Mouse (Mus musculus): ENCODE results near the gene Enpp6. TPM values are rescaled to one million over a fixed set of nuclear protein-coding genes. Genes with fewer than 3 reads are reported as not detected.
"Not testable (repeated sequence)": the region's sequence is repeated elsewhere in the genome, so short reads cannot be mapped to it uniquely, and the experiment has no call there.

The Enpp6 gene
- polyA plus RNA-seq, 1 experiment from 2014 or later, result 0.43 TPM

DNA sequence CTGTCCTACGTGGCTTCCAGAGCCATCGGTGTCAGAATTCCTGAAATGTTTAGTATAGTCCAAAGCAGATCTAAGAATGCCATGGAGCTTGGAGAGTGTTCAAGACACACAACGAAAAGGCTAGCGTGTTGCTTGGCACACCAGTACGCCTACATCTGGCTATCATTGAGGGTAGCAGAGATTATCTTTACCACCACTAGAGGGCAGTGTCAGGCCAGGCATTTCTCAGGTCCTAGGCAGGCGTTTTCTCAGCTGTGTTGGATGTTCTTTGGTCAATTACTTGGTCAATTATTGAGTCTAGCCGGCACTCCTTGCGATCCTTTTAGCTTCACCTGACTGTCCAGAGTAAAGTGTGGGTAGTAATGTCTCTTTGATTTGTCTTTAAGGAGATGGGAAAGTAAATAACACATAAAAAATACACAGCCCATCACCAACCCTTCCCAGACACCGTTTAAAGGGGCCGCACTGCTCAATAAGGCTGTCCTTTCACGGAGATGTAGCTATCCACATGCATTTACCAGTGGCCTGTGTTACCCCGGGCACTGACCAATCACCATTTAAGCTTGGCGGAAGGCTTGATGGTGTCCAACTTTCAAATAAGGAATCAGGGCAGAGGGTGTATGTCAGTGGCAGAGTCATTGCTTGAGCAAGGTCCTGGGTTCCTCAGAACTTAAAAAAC, 29.7 kb downstream of the Enpp6 start:
- no peaks in the 10 kb centered on the region for H3K4me1 ChIP-seq (replicated peaks)
- DNase-seq (ENCODE audit: low spot score), result peak; percentile 74
- no peak overlapping the region for H3K4me3 ChIP-seq
- no peaks in the 10 kb centered on the region for H3K9me3 ChIP-seq
- no peak overlapping the region for H3K27ac ChIP-seq
- no peaks in the 10 kb centered on the region for H3K36me3 ChIP-seq
- peaks cover 65% of the 10 kb centered on the region for H3K27me3 ChIP-seq (ENCODE audit: insufficient read depth, poor library complexity, severe bottlenecking)
- 44% methylated on average over 13 of the region's 13 CpGs for WGBS

DNA sequence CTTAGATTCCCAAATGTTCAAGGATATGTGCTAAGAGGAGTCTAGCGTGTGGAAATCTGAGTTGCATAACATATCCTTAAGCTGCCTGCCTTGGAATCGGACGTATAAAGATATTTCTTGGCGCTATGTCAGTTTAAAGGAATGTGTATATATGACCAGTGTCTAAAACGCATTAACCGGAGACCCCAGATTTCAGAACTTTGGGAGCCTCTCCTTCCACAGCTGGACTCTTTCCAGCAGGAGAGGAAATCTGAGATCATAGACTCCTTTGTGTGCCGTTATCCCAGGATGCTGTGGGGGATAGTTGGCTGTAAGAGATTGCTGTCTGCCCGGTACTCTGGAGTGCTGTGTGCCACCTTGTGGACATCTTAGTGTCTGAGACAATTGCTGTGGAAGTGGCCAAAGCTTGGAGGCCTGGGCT, 34.5 kb downstream of the Enpp6 start:
- H3K27me3 ChIP-seq (ENCODE audit: insufficient read depth, poor library complexity, severe bottlenecking), result peaks cover 79% of the 10 kb centered on the region
- H3K27ac ChIP-seq, result no peak overlapping the region
- 80% methylated on average over 8 of the region's 8 CpGs for WGBS
- no peaks in the 10 kb centered on the region for H3K36me3 ChIP-seq
- no peaks in the 10 kb centered on the region for H3K9me3 ChIP-seq
- H3K4me1 ChIP-seq (replicated peaks), result peaks cover 5% of the 10 kb centered on the region; the same call in 1 of the 2 replicates
- H3K4me3 ChIP-seq, result no peak overlapping the region
- DNase-seq (ENCODE audit: low spot score), result no peak

DNA sequence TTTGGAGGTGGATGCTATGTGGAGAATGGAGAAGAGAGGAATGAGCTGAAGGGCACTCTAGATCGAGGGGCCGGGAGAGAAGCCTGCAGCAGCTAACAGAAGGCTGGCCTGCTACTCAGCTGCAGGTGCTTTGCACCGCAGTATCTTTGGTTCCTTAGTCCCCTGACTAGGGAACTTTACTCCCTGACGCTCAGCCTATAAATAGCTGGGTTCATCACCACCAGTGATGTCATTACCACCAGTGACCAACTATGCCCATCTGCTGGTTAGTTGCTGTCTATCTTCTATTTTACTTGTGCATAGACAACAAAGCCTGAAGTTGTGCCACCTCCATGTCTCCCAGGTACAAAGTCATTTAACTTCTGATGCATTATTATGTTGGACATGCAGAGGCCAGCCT, 37.9 kb downstream of the Enpp6 start:
- Histone ChIP-seq H3K9me3 (no peaks in the 10 kb centered on the region), H3K4me3 (no peak overlapping the region), H3K36me3 (no peaks in the 10 kb centered on the region), H3K4me1 (replicated peaks) (peaks cover 39% of the 10 kb centered on the region), H3K27me3 (ENCODE audit: insufficient read depth, poor library complexity, severe bottlenecking) (peaks cover 63% of the 10 kb centered on the region), H3K27ac (no peak overlapping the region)
- DNase-seq (ENCODE audit: low spot score), result no peak
- 90% methylated on average over 4 of the region's 4 CpGs for WGBS

DNA sequence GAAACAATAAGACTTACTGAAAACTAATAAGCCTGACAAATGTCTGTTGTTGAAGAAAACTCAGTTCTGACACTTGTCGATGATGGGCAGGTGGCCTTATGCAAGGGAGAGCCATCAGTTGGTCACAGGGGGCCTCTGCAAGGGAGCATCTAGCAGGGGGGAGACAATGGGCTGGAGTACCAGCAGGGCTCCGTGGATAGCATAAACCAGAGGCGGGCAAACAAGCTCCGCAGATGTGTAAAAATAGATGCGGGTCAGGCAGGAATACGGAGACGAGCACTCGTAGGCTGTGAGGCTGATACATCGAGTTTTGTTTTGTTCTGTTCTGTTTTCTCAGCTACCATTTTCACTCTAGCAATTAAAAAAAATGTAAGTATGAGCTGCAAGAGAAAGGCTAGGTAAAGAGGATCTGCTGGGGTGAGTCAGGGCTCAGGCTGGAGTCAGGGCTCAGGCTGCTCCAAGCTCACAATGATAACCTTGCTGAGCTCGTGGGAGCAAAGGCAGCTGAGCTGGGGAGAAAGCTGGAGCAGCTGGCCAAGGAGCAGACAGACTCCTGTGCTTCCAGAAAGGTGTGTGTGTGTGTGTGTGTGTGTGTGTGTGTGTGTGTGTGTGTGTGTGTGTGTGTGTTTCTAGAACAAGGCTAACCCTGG, 40.3 kb downstream of the Enpp6 start:
- peaks cover 51% of the 10 kb centered on the region for H3K27me3 ChIP-seq (ENCODE audit: insufficient read depth, poor library complexity, severe bottlenecking)
- H3K4me3 ChIP-seq, result no peak overlapping the region
- 67% methylated on average over 10 of the region's 10 CpGs for WGBS
- DNase-seq (ENCODE audit: low spot score), result no peak
- H3K27ac ChIP-seq, result peak overlapping the region; percentile 75
- peaks cover 42% of the 10 kb centered on the region for H3K4me1 ChIP-seq (replicated peaks)
- no peaks in the 10 kb centered on the region for H3K9me3 ChIP-seq
- H3K36me3 ChIP-seq, result no peaks in the 10 kb centered on the region

DNA sequence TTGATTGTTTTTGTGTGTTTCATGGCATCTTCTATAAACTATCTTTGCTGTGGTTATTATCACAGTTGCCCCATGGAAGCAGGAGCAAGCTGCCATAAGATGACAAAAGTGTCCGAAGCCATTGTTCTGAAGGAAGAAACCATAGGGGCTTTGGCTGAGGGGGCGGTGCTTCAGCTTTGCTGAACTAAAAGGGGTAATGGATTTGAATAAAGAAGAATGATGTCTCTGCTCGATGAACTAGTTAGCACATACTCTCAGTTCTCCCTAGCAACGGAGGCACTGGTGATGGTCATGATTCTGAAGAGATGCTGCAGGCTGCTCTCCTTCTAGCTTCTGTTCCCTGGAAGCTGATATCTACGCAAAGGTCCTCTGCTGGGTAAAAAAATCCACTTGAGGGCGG, 41.8 kb downstream of the Enpp6 start:
- H3K9me3 ChIP-seq, result no peaks in the 10 kb centered on the region

DNA sequence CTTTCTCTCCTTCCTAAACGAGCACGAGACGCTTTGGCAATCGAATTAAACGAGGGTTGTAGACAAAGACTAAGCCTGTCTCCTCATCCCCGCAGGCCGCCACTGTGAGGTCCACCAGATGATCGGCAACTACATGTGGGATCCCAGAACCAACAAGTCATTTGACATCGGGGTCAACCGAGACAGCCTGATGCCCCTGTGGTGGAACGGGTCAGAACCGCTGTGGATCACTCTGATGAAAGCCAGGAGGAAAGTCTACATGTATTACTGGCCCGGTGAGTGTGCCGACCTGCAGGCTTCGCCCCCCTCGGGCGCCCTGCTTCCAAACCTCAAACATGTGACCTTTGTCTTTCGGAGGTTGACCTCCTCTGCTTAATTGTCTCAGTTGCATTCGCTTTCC, 43.6 kb downstream of the Enpp6 start:
- Histone ChIP-seq H3K9me3 (no peaks in the 10 kb centered on the region), H3K4me1 (replicated peaks) (peaks cover 42% of the 10 kb centered on the region), H3K36me3 (no peaks in the 10 kb centered on the region), H3K4me3 (no peak overlapping the region), H3K27me3 (ENCODE audit: insufficient read depth, poor library complexity, severe bottlenecking) (peaks cover 37% of the 10 kb centered on the region), H3K27ac (no peak overlapping the region)
- 81% methylated on average over 19 of the region's 19 CpGs for WGBS
- DNase-seq (ENCODE audit: low spot score), result no peak

More for the DNA sequence above, 41.8 kb downstream of the Enpp6 start:
- peak; percentile 68 for DNase-seq (ENCODE audit: low spot score)
- Histone ChIP-seq H3K27me3 (ENCODE audit: insufficient read depth, poor library complexity, severe bottlenecking) (peaks cover 47% of the 10 kb centered on the region), H3K27ac (peak overlapping the region; percentile 75), H3K4me3 (no peak overlapping the region), H3K4me1 (replicated peaks) (peaks cover 42% of the 10 kb centered on the region), H3K36me3 (no peaks in the 10 kb centered on the region)
- 39% methylated on average over 6 of the region's 6 CpGs for WGBS

DNA sequence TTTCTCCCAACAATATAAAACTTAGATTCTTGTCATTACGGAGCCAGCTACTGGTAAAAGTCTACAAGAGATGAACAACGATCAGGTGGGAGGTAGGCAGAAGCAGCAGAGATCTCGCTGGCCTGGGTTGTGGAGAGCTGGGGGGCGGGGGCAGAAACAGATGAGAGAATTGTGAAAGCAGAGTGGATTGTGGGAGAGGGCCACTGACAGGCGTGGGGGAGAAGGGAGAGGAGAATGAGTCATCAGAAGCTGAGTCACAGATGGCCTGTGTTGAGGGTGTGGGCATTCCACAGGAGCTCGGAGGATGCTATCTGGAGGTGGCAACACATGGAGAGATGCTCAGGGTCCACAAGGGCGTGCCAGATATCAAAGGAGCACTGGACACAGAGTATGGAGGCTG, 45.4 kb downstream of the Enpp6 start:
- no peaks in the 10 kb centered on the region for H3K9me3 ChIP-seq
- H3K4me1 ChIP-seq (replicated peaks), result peaks cover 28% of the 10 kb centered on the region
- H3K4me3 ChIP-seq, result no peak overlapping the region
- peaks cover 37% of the 10 kb centered on the region for H3K27me3 ChIP-seq (ENCODE audit: insufficient read depth, poor library complexity, severe bottlenecking)
- no peaks in the 10 kb centered on the region for H3K36me3 ChIP-seq
- no peak overlapping the region for H3K27ac ChIP-seq
- WGBS, result 86% methylated on average over 7 of the region's 7 CpGs
- DNase-seq (ENCODE audit: low spot score), result no peak

DNA sequence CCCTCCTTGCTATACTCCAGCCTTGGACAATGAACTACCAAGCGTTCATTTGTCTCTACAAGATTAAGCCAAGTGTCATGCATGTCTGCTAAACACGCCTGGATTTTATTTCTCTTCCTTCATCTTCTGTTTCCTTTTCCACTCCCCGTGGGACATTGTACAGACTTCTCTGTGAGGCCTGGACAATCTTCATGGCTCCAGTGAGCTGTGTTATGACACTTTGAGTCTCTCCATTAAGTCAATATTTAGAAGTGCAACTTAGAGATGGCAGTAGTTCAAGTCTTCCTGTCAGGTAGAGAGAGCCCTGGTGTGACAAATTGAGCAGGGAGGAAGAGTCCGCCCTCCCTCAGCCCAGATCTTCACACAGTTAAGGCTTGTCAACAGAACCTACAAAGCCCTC, 47.3 kb downstream of the Enpp6 start:
- DNase-seq (ENCODE audit: low spot score), result no peak
- 90% methylated on average over 4 of the region's 4 CpGs for WGBS
- no peaks in the 10 kb centered on the region for H3K9me3 ChIP-seq

DNA sequence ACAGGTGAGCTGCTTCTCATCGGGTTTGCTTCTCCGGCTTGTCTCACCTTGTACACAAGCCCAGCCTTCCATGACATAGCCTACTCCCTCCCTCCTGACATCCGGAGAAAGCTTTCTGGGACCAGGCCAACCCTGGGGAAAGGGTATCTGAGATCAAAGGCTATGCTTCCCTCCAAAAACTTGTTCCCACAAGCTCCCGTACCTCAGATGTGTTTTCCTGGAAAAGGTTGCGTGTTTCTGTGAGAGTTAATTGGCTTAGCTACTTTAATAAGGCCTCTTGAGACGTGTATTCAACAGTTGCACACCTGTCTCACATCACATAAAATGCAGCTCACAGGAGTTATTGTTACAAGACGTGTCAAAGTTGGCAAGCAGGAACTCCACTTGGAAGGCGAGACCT, 49.8 kb downstream of the Enpp6 start:
- WGBS, result 89% methylated on average over 8 of the region's 8 CpGs
- H3K27me3 ChIP-seq (ENCODE audit: insufficient read depth, poor library complexity, severe bottlenecking), result peaks cover 15% of the 10 kb centered on the region
- no peak overlapping the region for H3K27ac ChIP-seq
- no peaks in the 10 kb centered on the region for H3K4me1 ChIP-seq (replicated peaks)
- 0 out of 2 replicates have a peak, but pooled peaks cover 2% of the 10 kb centered on the region for H3K36me3 ChIP-seq
- DNase-seq (ENCODE audit: low spot score), result no peak
- H3K4me3 ChIP-seq, result no peak overlapping the region
- H3K9me3 ChIP-seq, result peaks cover 9% of the 10 kb centered on the region; the same call in 1 of the 2 replicates

More for the DNA sequence above, 47.3 kb downstream of the Enpp6 start:
- Histone ChIP-seq H3K4me3 (no peak overlapping the region), H3K27ac (no peak overlapping the region), H3K36me3 (no peaks in the 10 kb centered on the region), H3K27me3 (ENCODE audit: insufficient read depth, poor library complexity, severe bottlenecking) (peaks cover 30% of the 10 kb centered on the region), H3K4me1 (replicated peaks) (peaks cover 9% of the 10 kb centered on the region; the same call in 1 of the 2 replicates)

DNA sequence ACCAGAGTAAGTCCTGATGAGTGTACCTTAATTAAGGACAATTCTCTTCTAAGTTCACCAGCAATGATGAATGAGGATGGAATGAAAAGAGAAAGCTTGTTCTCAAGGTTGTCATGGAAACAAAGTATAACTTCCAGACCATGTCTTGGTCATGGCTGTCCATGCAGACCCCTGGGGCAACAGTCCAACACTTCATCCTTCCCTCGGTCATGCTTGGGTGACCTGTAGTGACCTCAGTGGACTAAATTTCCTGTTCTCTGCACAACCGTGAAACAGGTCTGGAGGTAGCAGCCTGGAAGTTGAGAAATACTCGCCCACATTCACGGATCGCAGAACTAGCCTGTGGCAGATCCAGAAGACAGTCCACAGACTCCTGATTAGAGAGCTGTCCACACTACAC, 50.7 kb downstream of the Enpp6 start:
- Histone ChIP-seq H3K9me3 (peaks cover 9% of the 10 kb centered on the region; the same call in 1 of the 2 replicates), H3K36me3 (0 out of 2 replicates have a peak, but pooled peaks cover 2% of the 10 kb centered on the region), H3K27me3 (ENCODE audit: insufficient read depth, poor library complexity, severe bottlenecking) (peaks cover 10% of the 10 kb centered on the region; the same call in 1 of the 2 replicates), H3K4me1 (replicated peaks) (no peaks in the 10 kb centered on the region), H3K27ac (no peak overlapping the region), H3K4me3 (no peak overlapping the region)
- DNase-seq (ENCODE audit: low spot score), result no peak
- 60% methylated on average over 5 of the region's 5 CpGs for WGBS

DNA sequence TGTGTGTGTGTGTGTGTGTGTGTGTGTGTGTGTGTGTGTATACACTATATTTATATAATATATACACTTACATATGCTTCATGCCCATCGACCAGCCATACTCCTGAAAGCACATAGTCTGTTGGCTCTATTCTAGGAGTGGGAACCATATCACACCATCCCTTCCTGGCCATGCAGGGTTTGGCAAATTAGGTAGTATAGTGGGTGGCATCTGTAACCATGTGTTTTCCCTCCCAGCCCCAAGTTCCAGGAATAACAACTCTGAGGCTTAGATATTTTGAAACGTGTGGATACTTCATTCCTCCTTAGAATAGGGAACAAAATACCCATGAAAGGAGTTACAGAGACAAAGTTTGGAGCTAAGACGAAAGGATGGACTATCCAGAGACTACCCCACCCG, 53.5 kb downstream of the Enpp6 start:
- H3K36me3 ChIP-seq; H3K27ac ChIP-seq; DNase-seq (ENCODE audit: low spot score); H3K4me1 ChIP-seq (replicated peaks); H3K27me3 ChIP-seq (ENCODE audit: insufficient read depth, poor library complexity, severe bottlenecking); H3K4me3 ChIP-seq: not testable (repeated sequence)
- peaks cover 18% of the 10 kb centered on the region; the same call in 1 of the 2 replicates for H3K9me3 ChIP-seq
- WGBS, result 90% methylated on average over 4 of the region's 4 CpGs

DNA sequence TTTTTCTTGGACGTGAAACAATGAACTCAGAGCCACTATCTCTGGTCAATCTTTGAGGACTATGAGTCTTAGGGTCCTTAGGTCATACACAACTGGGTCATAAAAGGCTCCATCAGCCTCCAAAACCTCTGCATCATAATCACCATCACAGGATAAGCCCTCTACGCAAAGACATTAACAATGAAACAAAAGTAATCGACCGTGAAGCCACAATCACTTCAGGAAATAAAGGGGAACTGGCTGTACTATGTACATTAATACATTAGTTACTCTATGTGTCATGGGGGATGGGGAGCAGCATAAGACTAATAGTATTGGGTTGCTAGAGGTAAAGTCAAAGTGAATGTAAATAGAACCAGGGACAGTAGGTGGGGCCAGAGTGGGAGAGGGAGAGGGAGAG, 59.7 kb downstream of the Enpp6 start:
- no peak overlapping the region for H3K4me3 ChIP-seq
- no peaks in the 10 kb centered on the region for H3K27me3 ChIP-seq (ENCODE audit: insufficient read depth, poor library complexity, severe bottlenecking)
- H3K36me3 ChIP-seq, result no peaks in the 10 kb centered on the region
- WGBS, result 88% methylated on average over 4 of the region's 4 CpGs
- no peak overlapping the region for H3K27ac ChIP-seq
- DNase-seq (ENCODE audit: low spot score), result no peak
- H3K4me1 ChIP-seq (replicated peaks), result no peaks in the 10 kb centered on the region
- H3K9me3 ChIP-seq, result peaks cover 9% of the 10 kb centered on the region; the same call in 1 of the 2 replicates

DNA sequence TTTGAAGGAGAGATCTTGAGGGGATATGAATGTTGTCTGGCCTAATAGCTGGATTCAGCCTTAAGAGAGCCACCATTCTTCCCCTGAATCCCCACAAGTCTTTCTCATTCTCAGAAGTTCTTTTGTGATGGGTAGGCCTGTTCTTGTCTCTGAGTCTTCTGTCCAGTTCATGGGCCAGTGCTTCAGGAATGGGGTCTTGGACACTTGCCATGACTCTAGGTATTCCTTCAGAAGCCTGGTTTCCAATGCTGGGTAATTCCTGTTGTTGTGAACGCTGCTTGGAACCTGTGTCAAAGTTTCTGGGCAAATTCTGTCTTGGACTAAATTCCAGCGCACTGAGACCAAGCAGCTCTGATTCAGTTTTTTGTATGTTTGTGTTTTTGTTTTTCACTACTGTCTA, 60.5 kb downstream of the Enpp6 start:
- no peaks in the 10 kb centered on the region for H3K27me3 ChIP-seq (ENCODE audit: insufficient read depth, poor library complexity, severe bottlenecking)
- no peaks in the 10 kb centered on the region for H3K36me3 ChIP-seq
- H3K27ac ChIP-seq, result no peak overlapping the region
- H3K4me3 ChIP-seq, result no peak overlapping the region
- peaks cover under 1% of the 10 kb centered on the region for H3K4me1 ChIP-seq (replicated peaks)
- WGBS, result 91% methylated on average over 2 of the region's 2 CpGs
- peaks cover 9% of the 10 kb centered on the region; the same call in 1 of the 2 replicates for H3K9me3 ChIP-seq
- DNase-seq (ENCODE audit: low spot score), result no peak

Data from hindbrain, embryonic 10.5 days (tissue).